Mouse (Mus musculus) liver, embryonic 11.5 days (tissue): ENCODE measurements around the gene Wdr17. TPM values are rescaled to one million over a fixed set of nuclear protein-coding genes. Genes with fewer than 3 reads are reported as not detected.

Experiments
- ATAC-seq: fragments of 200-750 bp; cut with Nextera tagmentation; replicated peaks from 2 replicates; pipeline ENCODE4 v1.8.0; 2017; ENCODE audit warnings: moderate number of reproducible peaks, mild to moderate bottlenecking, moderate TSS enrichment, moderate library complexity; ENCODE audit not compliant: low FRiP score
- DNase-seq: peaks from one replicate; pipeline ENCODE4 v3.0.0-alpha.2; 2017; ENCODE audit warnings: low spot score
- H3K27ac ChIP-seq: fragments of 300-500 bp; sonication (generic); 2 replicates; pipeline ENCODE4 v1.5.1; 2014; ENCODE audit warnings: mild to moderate bottlenecking, low read depth, low read length, control low read depth
- H3K27me3 ChIP-seq: fragments of 300-500 bp; sonication (generic); replicated peaks from 2 replicates; pipeline ENCODE4 v1.6.1; 2014; ENCODE audit warnings: low read length, mixed read lengths; ENCODE audit not compliant: control insufficient read depth, insufficient read depth
- H3K36me3 ChIP-seq: fragments of 300-500 bp; sonication (generic); 2 replicates; pipeline ENCODE4 v1.6.1; 2014; ENCODE audit warnings: mild to moderate bottlenecking, low read length, moderate library complexity, mixed read lengths; ENCODE audit not compliant: control insufficient read depth, insufficient read depth
- H3K4me1 ChIP-seq: fragments of 300-500 bp; sonication (generic); replicated peaks from 2 replicates; pipeline ENCODE4 v1.6.1; 2014; ENCODE audit warnings: low read length, mixed read lengths; ENCODE audit not compliant: control insufficient read depth, insufficient read depth
- H3K4me2 ChIP-seq: fragments of 300-500 bp; sonication (generic); 2 replicates; pipeline ENCODE4 v1.6.1; 2014; ENCODE audit warnings: mild to moderate bottlenecking, control low read depth, moderate library complexity
- H3K4me3 ChIP-seq: fragments of 300-500 bp; sonication (generic); 2 replicates; pipeline ENCODE4 v1.5.1; 2014; ENCODE audit warnings: low read depth, low read length, control low read depth
- H3K9ac ChIP-seq: fragments of 300-500 bp; sonication (generic); 2 replicates; pipeline ENCODE4 v1.6.1; 2014; ENCODE audit warnings: low read depth, low read length, control low read depth
- H3K9me3 ChIP-seq: fragments of 300-500 bp; sonication (generic); 2 replicates; pipeline ENCODE4 v1.6.1; 2016; ENCODE audit warnings: low read length, inconsistent platforms, mixed read lengths; ENCODE audit not compliant: control insufficient read depth
- WGBS: fragments of 180-500 bp; shearing (Covaris S2); extraction: QIAGEN DNeasy Blood & Tissue Kit; methylation state at CpG from one replicate; pipeline ENCODE4 v1.1.7; 2014; 5-methylcytosine and 5-hydroxymethylcytosine counted together
- polyA plus RNA-seq: library from polyadenylated mRNA; unstranded; fragments of >200 nt; fragmentation: Nextera tagmentation; extraction: Ambion mirVana; gene quantifications from 2 replicates; pipeline ENCODE4 v1.2.1, GENCODE M21; 2014

Wdr17 gene
- polyA plus RNA-seq, 1 experiment from 2014 or later, result 0.86 TPM

DNA sequence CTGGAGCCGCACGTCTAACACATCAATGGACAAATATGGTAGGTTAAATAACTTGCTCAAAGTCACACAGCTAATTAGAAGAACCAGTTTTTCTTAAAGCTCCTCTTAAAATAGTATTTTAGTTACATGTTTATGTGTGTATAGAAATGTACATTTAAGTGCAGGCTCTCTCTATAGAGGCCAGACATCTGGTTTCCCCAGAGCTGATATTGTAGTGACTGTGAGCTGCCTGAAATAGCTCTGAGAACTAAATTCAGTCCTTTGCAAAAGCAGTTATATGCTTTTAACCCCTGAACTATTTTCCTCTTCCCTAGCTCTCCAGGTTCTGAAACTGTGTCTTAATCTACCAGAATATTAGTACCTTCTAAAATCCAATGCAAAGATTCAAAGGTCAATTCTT lies 289.6 kb downstream of the Wdr17 start:
- H3K4me3 ChIP-seq, result no peak overlapping the region
- no peak for ATAC-seq
- no peak overlapping the region for H3K27ac ChIP-seq
- no peaks in the 10 kb centered on the region; the same call in 1 of the 2 replicates for H3K4me1 ChIP-seq
- DNase-seq, result no peak
- no peaks in the 10 kb centered on the region for H3K9me3 ChIP-seq
- H3K9ac ChIP-seq, result no peak overlapping the region
- H3K4me2 ChIP-seq, result no peak overlapping the region
- H3K27me3 ChIP-seq, result no peaks in the 10 kb centered on the region
- WGBS, result 92% methylated on average over 2 of the region's 2 CpGs
- no peaks in the 10 kb centered on the region for H3K36me3 ChIP-seq

DNA sequence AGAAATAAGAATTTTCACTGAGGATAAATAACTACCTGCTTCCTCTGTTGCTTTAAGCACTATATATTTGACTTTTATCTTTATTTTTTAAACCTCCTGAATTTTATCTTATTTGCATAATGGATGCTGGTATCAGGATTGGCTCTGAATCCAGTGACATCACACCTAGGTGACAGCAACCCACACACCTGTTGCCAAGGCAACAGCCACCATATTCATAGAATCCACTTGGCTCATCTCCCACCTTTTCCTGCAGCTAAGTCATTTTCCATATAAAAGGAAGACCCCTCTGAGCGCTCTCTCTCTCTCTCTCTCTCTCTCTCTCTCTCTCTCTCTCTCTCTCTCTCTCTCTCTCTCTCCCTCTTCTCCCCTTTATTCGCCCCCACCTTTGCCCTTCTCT lies 290.0 kb downstream of the Wdr17 start:
- Histone ChIP-seq H3K9ac (no peak overlapping the region), H3K4me3 (no peak overlapping the region), H3K36me3 (no peaks in the 10 kb centered on the region), H3K4me1 (no peaks in the 10 kb centered on the region; the same call in 1 of the 2 replicates), H3K27me3 (no peaks in the 10 kb centered on the region), H3K4me2 (no peak overlapping the region), H3K9me3 (no peaks in the 10 kb centered on the region), H3K27ac (no peak overlapping the region)
- ATAC-seq (no peak), DNase-seq (no peak)
- WGBS, result 91% methylated on average over 2 of the region's 2 CpGs

DNA sequence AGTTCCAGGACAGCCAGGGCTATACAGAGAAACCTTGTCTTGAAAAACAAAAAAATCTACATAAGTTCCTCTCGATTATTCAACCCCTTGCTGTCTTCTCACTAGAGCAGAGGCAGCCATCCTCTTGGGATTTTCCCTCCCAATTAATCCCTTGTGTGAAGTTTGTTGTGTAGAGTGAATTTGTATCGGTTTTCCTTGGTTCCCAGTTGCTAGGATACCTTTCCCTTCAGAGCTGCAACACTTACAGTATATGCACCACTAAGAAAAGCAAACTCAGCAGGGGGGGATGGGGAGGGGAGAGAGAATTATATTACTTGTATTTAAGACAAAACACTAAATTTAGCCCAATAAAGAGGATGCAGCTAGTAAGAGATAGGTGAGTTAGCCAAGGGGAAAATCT lies 290.9 kb downstream of the Wdr17 start:
- Histone ChIP-seq H3K36me3 (no peaks in the 10 kb centered on the region), H3K9ac (no peak overlapping the region), H3K4me1 (no peaks in the 10 kb centered on the region; the same call in 1 of the 2 replicates), H3K27me3 (no peaks in the 10 kb centered on the region), H3K4me3 (no peak overlapping the region), H3K4me2 (no peak overlapping the region), H3K27ac (no peak overlapping the region), H3K9me3 (no peaks in the 10 kb centered on the region)
- DNase-seq (no peak), ATAC-seq (no peak)
- whole genome bisulfite sequencing, result 66% methylated on average over 2 of the region's 2 CpGs

DNA sequence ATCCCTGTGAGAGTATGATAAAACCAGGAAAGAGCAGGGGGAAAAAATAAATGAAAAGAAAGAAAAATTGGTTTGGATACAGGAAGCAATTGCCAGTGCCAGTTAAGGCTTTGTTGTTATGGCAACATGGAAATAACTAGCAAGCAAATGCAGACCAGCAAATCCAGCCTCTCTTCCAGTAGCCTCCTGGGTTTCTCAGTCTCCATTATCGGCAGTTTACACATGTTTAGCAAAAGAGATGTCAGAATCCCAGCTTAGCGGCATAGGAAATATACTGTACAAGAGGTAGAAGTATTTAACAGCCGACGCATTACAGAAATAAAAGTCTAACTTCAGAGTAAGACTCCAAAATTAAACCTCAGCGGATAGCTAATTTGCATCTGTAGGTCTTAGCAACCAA lies 292.4 kb downstream of the Wdr17 start:
- Histone ChIP-seq H3K4me1 (no peaks in the 10 kb centered on the region), H3K27ac (no peak overlapping the region), H3K36me3 (no peaks in the 10 kb centered on the region), H3K27me3 (no peaks in the 10 kb centered on the region), H3K9ac (no peak overlapping the region), H3K4me3 (no peak overlapping the region), H3K9me3 (no peaks in the 10 kb centered on the region), H3K4me2 (no peak overlapping the region)
- DNase-seq (no peak), ATAC-seq (no peak)
- 83% methylated on average over 5 of the region's 5 CpGs for WGBS

DNA sequence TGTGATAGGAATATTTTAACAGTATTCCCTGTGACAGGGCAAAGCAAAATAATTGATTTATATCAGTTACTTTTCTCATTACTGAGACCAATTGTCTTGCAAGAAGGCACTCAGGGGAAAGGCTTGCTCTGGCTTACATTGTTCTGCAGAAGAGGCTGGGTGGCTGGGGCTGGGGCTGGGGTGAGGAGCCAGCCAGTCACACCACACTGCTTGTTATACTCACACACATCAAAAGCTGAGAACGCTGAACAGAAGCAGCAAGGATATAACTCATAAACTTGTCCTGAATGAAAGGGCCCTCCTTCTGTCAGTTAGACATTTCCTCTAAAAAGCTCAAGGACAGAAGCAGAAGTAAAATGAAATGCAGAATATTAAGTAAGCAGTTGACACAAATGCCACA lies 304.1 kb downstream of the Wdr17 start:
- H3K27ac ChIP-seq, result no peak overlapping the region
- H3K9ac ChIP-seq, result no peak overlapping the region
- H3K36me3 ChIP-seq, result no peaks in the 10 kb centered on the region
- no peaks in the 10 kb centered on the region for H3K27me3 ChIP-seq
- 50% methylated on average over 1 of the region's 1 CpGs for WGBS
- ATAC-seq (no peak), DNase-seq (no peak)
- no peak overlapping the region for H3K4me3 ChIP-seq
- no peaks in the 10 kb centered on the region for H3K9me3 ChIP-seq
- no peak overlapping the region for H3K4me2 ChIP-seq
- no peaks in the 10 kb centered on the region for H3K4me1 ChIP-seq

DNA sequence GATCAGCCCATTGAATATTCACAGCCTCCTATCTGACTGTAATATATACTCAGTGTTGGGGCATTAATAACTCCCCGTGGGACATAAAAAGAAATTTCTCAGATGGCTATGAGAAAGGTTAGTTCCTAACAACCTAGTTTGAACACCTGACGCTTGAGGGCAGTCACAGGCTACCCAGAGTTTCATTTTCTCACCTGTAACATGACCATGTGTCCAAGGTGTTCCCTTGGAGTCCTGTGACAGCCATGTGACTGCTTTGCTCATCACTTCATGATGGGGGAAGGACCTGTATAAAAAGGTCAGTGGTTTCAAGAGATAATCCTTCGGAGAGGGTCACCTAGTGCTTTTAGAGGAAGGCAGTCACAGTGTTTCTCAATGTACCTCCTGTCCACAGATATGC lies 305.5 kb downstream of the Wdr17 start:
- Histone ChIP-seq H3K36me3 (no peaks in the 10 kb centered on the region), H3K4me3 (no peak overlapping the region), H3K9ac (no peak overlapping the region), H3K4me1 (no peaks in the 10 kb centered on the region), H3K27me3 (no peaks in the 10 kb centered on the region), H3K4me2 (no peak overlapping the region), H3K27ac (no peak overlapping the region), H3K9me3 (no peaks in the 10 kb centered on the region)
- DNase-seq (no peak), ATAC-seq (no peak; the same call in 1 of the 2 replicates)
- 73% methylated on average over 3 of the region's 3 CpGs for WGBS

Other genes with a start within 250 kb of the Wdr17 start
- 5.3 TPM in 2 replicates for gene Gpm6a, start 67.7 kb upstream of the Wdr17 start, polyA plus RNA-seq